In genomic region chr5:126088251-126088914, GRCm38 (mm10) we compare ENCODE assay signal across 25 mouse cellular contexts.
DNase-seq lines count a peak whose midpoint lies in the region; ATAC-seq and TF ChIP-seq lines count a peak whose summit lies in the region.
"Had no signal": no experiment of that assay in that cellular context is flagged by ENCODE, and none has a peak within 500 bp of the region (broad histone marks: within the 10 kb centered on the region; RNA-seq: fewer than 3 reads in every experiment).

No protein-coding gene starts in this region.

- WGBS in lung, embryonic 15.5 days: 34% methylated on average over 4 of the region's 4 CpGs
- 47% methylated on average over 4 of the region's 4 CpGs for WGBS in lung, adult 2 months

- H3K4me1 ChIP-seq in lung, embryonic 15.5 days: no peaks in the 10 kb centered on the region
- no peaks in the 10 kb centered on the region for H3K4me1 ChIP-seq in lung, adult 2 months (ENCODE audit: control insufficient read depth, insufficient read depth, low read length)
- H3K4me1 ChIP-seq: heart, embryonic 12.5 days had no signal

- no peaks in the 10 kb centered on the region for H3K27me3 ChIP-seq in lung, embryonic 15.5 days
- H3K27me3 ChIP-seq: forebrain, embryonic 15.5 days; heart, embryonic 12.5 days; neural tube, embryonic 13.5 days had no signal

- peak; percentile 82 for ATAC-seq in lung, embryonic 15.5 days (ENCODE audit: borderline replicate concordance, extremely low read depth, low FRiP score, low TSS enrichment)
- ATAC-seq: forebrain, embryonic 15.5 days; intestine, embryonic 16.5 days; liver, postnatal 0 days had no signal

- no peak overlapping the region for H3K27ac ChIP-seq in lung, embryonic 15.5 days
- H3K27ac ChIP-seq: forebrain, embryonic 15.5 days; hindbrain, embryonic 14.5 days; neural tube, embryonic 13.5 days had no signal

- no peaks in the 10 kb centered on the region for H3K9me3 ChIP-seq in lung, embryonic 15.5 days
- H3K9me3 ChIP-seq: forebrain, embryonic 15.5 days; heart, embryonic 12.5 days; neural tube, embryonic 13.5 days had no signal

- no peak overlapping the region for H3K4me3 ChIP-seq in lung, embryonic 15.5 days
- no peak overlapping the region for H3K4me3 ChIP-seq in lung, adult 2 months (replicated peaks; ENCODE audit: extremely low read depth, low read depth, low read length)
- H3K4me3 ChIP-seq: forebrain, embryonic 15.5 days; heart, embryonic 12.5 days; myocyte; neural tube, embryonic 13.5 days had no signal

- DNase-seq in heart, adult 11 months: peak; percentile 56
- DNase-seq in heart, postnatal 14 days: no peak
- no peak for DNase-seq in lung, adult 2 months
- peak; percentile 53 for DNase-seq in brain, embryonic 14.5 days (ENCODE audit: low read depth)
- peak; percentile 6 to 55 for DNase-seq in lung, postnatal 4 days
- DNase-seq in adrenal gland, adult (ENCODE audit: inconsistent age in 2 of 2, low spot score in 1 of 2): no peak
- no peak for DNase-seq in gastrocnemius, postnatal 36 days
- DNase-seq: cerebellum, adult 2 months; gastrocnemius, postnatal 10 days; heart, adult 18-20 months; heart, postnatal 10 days; kidney, adult 9 months; kidney, postnatal 14 days; liver, postnatal 0 days; right cerebral cortex, adult 18-20 months; right cerebral cortex, postnatal 4 days; thymus, postnatal 4 days had no signal

- TF ChIP-seq CTCF in lung, adult 2 months (IDR thresholded peaks at IDR 0.05; ENCODE audit: insufficient read depth, low read length): no peak
- no peak for TF ChIP-seq CTCF in brain, embryonic 14.5 days (IDR thresholded peaks at IDR 0.05; ENCODE audit: borderline replicate concordance, extremely low read depth, insufficient read depth, insufficient read length)

- no peak for TF ChIP-seq POLR2A in lung, adult 2 months (IDR thresholded peaks at IDR 0.05; ENCODE audit: borderline replicate concordance, extremely low read depth, low read depth, low read length)
- TF ChIP-seq POLR2A in brain, embryonic 14.5 days (IDR thresholded peaks at IDR 0.05; ENCODE audit: borderline replicate concordance, extremely low read depth, insufficient read depth, insufficient read length, poor library complexity, severe bottlenecking): no peak

- no peaks in the 10 kb centered on the region for H3K36me3 ChIP-seq in lung, embryonic 15.5 days
- H3K36me3 ChIP-seq: forebrain, embryonic 15.5 days; heart, embryonic 12.5 days; neural tube, embryonic 13.5 days had no signal

- H3K9ac ChIP-seq in lung, embryonic 15.5 days: no peak overlapping the region
- H3K9ac ChIP-seq: forebrain, embryonic 15.5 days; heart, embryonic 12.5 days; hindbrain, embryonic 14.5 days; liver, postnatal 0 days; neural tube, embryonic 13.5 days had no signal

- intact Hi-C loops in heart, postnatal 14 days (cut with DNase I): no loop called here
- intact Hi-C loops in gastrocnemius, postnatal 36 days (cut with DNase I): no loop called here

- H3K4me2 ChIP-seq in lung, embryonic 15.5 days: no peak overlapping the region
- H3K4me2 ChIP-seq: forebrain, embryonic 15.5 days; heart, embryonic 12.5 days; hindbrain, embryonic 14.5 days; liver, embryonic 11.5 days; neural tube, embryonic 13.5 days had no signal

Comparison
In these comparisons a context has a peak if more than half of its experiments do, and no peak if none do; other contexts are left out.
1. DNase-seq: peak in heart, adult 11 months (single experiment), brain, embryonic 14.5 days (single experiment) and lung, postnatal 4 days (2 of 2); none in heart, postnatal 14 days (0 of 2), lung, adult 2 months (single experiment), adrenal gland, adult (0 of 2) and gastrocnemius, postnatal 36 days (0 of 2).